Mouse (Mus musculus) granulocyte monocyte progenitor cell, adult 5-6 weeks (primary cell): ENCODE measurements around the gene Dock10. TPM values are rescaled to one million over a fixed set of nuclear protein-coding genes. Genes with fewer than 3 reads are reported as not detected.

Experiments
- ATAC-seq: replicated peaks from 2 replicates; pipeline ENCODE4 v1.8.0; 2016; ENCODE audit warnings: mild to moderate bottlenecking, moderate TSS enrichment, inconsistent platforms; ENCODE audit not compliant: poor library complexity, severe bottlenecking
- total RNA-seq, 2 experiments: library from RNA; stranded (forward) in 1 of 2; stranded (reverse) in 1 of 2; fragments of 200-712, 200-1000 nt in 1 of 2; fragments of >200 nt in 1 of 2; fragmentation: Nextera tagmentation in 1 of 2; gene quantifications; 2 replicates each; pipeline ENCODE4 v1.2.3; 2014 to 2017

Dock10 gene
- total RNA-seq, 2 experiments from 2014 or later = 117 to 149 TPM

DNA sequence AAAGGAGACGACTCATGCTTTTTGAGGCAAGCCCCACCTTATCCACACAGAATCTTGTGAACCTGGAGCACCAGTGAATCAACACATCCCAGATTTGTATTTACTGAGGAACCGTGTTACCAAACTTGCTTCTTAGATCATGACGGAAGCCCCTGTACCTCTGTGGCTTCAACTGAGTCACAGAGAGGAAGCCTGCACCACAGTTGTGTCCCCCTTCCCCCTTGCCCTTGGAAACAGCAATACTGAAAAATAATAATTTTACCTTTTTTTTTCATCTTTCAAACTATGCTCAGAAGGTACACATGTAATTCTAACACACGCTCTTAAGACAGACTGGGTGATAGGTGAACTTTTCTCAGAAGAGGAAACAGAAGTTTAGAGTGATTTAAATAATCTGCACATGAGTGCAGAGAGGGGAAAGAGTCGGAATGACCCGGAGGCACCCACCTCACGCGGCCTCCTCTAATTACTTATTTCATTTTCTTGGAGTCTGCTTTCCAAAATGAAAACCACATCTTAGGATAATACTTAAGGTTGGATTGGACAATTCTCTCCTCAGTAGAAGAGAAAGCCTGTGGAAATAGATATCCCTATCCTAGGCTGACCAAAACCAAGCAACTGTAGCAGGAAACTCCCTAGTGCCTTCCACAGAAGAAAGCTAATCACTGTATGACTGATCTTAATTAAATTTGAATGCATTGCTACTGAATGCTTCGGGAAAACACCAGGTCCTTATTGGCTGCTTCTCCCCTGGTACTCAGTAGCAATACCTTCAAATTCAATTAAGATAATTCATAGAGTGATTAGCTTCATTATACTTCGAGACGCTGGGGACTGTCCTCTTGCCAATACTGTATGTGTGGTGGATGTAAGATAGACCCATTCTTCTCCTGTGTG lies 96.6 kb downstream of the Dock10 start:
- 0 out of 2 replicates have a peak, but pooled peaks have one; percentile 4 for ATAC-seq

DNA sequence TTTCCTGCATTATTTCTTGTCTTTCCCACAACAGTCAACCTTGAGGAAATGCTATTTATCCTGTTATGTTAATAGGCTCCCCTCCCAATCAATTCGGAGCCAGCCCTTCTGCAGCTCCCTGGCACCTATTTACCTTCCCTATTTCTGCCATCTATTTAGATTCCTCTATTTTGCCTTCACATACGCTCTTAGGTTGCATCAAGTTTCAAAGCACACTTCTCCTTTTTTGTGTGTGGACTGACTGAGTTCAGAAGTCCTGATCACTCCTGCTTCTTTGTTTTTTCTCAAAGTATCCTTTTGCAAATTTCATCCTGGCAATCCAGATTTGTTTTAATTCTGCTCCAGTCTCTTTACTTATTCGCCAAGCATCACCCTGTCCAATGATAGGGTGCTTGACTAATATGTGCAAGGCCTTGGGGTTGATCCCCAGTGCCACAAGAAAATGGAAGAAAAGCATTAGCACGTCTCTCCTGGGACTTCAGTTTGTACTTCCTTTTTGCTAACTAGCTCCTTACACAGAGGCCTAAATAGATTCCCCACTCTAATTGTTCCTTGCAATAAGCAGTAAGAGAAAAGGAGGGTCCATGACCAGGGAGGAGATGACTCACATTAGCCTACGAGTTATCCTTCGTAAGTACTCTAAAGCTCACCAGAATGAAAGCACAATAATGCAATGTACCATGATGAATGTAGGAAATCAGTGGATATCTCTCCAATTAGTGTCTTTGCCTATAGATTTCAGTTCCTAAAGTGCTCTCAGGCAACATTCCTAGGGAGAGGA lies 98.7 kb downstream of the Dock10 start:
- peak; percentile 80 for ATAC-seq

DNA sequence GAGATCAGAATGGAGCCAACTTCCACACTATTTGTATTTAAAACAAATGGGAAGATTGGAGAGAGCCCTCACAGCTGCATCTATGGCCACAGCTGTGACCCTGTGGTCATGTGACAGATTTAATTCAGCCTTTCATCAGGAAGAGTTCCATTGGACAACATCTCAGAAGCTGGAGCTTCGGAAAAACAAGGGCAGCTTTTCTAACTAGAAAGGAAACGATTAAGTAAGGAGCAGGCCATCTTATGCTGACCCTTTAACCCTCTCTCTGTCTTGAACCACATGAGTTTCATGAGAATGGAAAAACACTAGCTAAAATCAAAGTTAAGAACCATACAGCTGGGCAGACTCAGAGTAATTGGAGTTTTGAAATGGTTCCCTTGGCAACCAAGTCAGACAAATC lies 101.9 kb downstream of the Dock10 start:
- no peak for ATAC-seq

DNA sequence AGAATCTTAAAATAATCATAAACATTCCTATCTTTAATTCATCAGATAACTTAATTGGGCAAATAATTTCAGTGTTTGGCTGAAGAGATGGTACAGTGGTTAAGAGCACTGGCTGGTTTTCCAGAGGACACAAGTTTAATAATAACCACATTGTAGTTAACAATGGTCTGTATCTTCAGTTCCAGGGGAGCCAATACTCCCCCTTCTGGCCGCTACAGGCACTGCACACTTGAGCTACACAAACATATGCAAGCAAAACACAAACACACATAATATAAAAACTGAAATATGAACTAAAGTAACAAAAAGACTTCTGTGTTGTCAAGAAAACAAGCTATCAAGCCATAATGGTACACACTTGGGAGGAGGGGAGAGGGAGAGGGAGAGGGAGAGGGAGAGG lies 102.5 kb downstream of the Dock10 start:
- no peak for ATAC-seq

DNA sequence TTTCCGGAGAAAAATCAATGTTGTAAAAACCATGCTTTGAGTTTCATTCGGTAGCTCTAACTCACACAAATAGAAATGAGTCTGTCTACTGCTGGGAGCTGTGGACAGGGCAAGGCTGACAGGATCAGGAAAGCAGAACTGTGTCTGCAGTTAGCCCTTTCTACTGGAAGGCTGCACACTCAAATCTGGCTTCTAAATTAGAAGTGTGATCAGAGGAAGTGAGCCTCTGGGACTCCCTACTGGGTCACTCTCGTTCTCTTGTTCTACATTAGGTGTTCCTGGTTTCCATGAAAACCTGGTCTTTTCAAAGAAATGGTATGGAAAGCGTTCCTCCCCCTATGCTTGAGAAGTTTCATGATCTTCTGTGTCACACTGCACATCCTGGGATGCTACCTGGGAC lies 103.1 kb downstream of the Dock10 start:
- ATAC-seq = peak; percentile 64

DNA sequence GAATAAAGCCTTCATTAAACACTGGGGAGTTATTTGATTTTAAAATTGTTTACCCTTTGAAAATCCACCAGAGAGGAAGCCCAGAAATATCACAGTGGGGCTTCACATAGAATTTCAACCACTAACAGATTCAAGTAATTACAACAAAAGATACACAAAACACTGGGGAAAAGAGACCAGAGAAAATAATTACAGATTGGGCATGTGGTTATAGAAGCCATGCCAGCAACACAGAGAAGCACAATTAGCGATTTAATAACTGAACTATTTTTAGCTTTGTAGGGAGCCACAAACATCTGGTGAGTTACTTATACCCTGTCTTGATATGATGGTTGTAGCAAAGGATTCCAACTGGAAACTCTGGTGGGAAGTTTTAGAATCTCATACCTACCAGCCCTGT lies 104.2 kb downstream of the Dock10 start:
- no peak for ATAC-seq

DNA sequence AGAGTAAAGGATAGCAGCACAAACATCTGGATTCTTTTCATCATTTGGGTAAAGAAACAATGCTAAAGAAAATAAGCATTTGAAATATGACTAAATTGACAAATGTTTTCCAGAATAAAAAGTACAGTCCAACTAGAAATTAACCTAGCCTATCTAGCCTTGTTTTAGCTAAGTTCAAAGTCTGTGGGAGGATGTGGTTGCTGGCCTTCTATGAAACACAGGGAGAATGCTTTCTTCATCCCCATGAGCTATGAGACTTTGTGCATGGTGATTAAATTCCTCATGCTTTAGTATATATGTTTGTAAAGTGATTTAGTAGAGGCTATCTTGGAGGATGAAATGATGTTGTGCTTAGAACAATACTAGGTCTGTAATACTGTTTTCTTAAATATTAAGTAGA lies 105.5 kb downstream of the Dock10 start:
- no peak for ATAC-seq

DNA sequence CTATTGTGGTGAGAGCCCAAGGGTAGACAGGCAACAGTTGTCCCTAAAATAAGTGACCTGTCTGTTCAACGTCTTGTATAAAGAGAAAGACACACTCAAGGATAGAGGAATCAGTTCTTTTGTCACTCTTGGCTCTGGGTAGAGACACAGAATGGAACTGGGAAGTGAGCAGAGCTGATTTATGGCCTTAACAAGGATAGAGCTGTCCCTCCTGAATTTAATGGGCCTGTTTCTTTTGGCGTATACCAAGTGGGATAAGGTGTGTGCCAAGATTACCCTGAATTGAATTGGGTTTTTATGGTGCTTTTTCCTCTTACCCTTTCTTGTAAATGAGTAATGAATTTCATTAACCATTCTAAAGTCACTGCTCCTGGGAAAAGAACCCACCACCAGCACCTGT lies 106.2 kb downstream of the Dock10 start:
- no peak for ATAC-seq

DNA sequence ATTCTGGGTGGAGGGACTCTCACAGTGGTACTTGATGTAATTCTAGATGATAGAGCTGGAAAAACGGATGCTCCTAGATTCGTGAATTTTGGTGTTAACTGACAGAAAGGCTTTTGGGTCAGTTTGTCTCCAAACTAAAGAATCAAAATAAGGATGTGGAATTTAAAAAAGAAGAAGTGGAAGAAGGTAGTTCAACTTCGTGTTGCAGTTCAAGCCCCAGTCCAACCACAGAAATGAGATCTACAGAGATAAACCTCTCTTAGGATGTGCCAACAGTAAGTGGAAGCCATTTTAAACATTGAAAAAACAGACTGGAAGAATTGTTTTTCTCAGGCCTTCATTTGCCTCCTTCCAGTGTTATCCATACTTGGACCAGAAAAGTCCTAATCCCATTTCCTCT lies 111.7 kb downstream of the Dock10 start:
- peak; percentile 93 for ATAC-seq

DNA sequence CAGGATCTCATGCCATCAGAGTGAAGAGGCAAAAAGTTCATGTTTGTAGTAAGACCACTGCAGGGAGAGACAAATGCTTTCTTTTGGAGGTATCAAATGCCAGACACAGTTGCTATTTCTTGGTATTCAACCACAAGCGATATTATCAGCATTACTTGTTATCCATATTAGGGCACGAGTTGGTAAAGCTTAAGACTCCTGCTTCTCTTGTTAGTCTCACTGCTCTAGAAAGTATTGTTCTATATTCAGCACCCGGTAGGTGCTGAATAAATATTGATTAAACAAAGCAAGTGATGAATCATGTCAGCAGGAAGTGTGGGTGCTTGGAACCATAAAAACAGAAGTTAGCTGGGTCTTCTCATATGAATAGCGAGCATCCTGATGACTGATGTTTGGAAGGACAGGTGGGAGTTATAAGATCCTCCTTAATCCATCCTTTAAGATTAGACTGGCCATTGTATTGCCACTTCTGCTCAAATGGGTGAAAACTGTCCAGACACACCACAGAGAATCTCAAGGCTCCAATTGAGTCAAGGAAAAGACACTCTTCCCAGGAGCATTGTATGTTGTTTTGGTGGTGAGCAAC lies 114.4 kb downstream of the Dock10 start:
- ATAC-seq = no peak

DNA sequence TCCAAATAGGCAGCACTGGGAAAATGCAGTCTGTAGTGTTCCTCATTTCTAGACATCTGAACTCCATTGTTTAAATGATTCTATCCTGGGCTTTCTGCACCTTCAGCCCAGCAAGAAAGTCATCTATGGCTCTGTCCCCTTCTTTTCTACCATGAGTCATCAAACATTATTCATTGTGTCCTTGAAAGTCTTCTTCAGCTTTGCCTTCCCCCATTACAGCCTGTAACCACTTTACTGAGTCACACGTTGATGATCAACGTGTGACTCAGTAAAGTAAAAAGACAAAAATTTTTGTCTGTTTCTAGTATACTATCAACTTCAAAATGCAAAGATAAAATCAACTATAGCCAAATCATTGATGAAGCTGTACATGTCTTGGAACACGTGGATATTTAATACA lies 116.5 kb downstream of the Dock10 start:
- no peak for ATAC-seq

DNA sequence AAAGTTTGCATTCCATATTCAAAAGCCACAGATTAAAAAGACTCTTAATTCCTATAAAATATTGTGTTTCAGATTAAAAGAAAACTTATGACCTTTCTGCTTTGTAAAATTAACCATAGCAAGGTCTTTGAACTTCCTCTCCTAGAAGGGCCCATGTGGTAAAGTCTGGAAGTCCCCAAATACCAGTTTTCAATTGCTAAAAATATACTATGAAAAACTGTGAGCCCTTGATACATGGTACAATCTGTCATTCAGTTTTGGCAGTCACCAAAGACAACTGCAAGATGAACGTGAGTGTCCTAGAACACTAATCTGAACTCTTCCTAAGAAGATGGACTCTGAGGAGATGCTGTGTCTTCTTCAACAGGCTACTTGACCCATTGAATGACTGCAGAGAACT lies 117.0 kb downstream of the Dock10 start:
- ATAC-seq = no peak

DNA sequence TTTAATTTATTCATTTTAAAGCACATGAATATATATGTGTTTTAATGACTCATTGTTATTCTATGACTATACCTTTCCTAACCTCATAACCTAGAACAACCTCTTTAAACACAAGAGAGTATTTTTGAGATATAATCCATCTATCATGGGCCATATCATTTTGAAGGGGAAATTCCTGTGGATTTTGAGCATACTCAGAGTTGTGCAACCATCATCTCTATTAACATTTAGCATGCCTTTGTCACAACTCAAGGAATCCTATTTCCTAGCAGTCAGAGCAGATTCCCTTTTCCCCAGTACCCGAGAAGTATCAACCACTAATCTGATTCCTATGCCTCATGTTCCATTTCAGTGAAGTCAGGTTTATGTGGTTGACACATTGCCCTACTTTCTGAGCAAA lies 118.8 kb downstream of the Dock10 start:
- ATAC-seq = no peak

DNA sequence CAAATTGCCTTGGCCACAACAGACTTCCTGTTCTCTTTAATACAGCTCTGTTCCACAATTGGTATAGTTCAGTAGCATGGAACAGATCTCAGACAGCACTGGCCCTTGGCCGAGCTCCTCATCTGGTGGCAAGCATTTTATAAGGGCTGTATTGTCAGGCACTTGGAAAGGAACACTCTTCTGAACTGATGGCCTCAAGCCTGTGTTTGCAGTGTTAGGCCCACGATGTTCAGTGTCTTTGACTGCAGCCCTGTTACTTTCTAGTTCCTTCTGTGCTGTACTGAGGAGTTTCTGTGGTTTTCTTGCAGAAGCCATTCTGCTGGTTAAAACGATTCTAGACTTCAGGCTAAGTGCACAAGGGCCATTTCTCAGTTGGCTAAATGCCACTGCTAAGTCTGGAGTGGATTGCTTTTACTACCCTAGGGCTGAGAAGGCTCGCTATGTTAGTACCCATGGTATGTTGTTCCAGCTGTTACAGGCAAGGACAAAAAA lies 121.1 kb downstream of the Dock10 start:
- peak; percentile 60 for ATAC-seq

DNA sequence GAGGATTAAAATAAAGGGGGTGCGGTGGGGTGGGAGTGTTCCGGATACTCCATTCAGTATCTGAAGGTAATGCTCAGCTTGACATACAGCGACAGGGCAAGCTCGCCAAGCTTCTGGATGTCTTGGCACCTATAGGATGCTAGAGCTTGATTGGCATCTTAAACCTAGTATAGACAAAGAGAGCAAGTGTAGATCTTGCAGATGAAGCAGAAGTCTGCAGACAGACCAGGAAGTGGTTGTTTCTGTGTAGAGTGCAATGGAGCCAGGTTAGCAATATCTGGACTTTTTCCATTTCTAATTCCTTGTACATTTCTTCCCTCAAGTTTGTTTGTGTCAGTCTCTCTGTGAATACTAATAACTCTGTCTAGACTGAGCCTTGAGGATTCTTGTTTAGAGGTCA lies 122.5 kb downstream of the Dock10 start:
- peak; percentile 11 for ATAC-seq

DNA sequence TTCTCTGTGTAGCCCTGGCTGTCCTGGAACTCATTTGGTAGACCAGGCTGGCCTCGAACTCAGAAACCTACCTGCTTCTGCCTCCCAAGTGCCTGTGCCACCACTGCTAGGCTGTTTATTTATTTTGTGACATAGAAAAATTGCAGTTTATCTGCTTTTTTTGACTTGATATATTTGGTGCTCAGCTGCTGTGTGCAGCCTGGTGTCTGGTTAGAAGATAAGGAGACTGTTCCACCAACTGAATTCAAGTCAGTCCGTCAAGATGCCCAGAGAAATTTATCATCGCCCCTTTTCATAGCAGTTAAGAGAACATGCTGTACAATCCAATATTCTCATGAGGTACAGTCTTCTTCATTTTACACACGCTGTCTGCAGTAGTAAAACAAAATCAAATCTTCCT lies 124.8 kb downstream of the Dock10 start:
- no peak for ATAC-seq

DNA sequence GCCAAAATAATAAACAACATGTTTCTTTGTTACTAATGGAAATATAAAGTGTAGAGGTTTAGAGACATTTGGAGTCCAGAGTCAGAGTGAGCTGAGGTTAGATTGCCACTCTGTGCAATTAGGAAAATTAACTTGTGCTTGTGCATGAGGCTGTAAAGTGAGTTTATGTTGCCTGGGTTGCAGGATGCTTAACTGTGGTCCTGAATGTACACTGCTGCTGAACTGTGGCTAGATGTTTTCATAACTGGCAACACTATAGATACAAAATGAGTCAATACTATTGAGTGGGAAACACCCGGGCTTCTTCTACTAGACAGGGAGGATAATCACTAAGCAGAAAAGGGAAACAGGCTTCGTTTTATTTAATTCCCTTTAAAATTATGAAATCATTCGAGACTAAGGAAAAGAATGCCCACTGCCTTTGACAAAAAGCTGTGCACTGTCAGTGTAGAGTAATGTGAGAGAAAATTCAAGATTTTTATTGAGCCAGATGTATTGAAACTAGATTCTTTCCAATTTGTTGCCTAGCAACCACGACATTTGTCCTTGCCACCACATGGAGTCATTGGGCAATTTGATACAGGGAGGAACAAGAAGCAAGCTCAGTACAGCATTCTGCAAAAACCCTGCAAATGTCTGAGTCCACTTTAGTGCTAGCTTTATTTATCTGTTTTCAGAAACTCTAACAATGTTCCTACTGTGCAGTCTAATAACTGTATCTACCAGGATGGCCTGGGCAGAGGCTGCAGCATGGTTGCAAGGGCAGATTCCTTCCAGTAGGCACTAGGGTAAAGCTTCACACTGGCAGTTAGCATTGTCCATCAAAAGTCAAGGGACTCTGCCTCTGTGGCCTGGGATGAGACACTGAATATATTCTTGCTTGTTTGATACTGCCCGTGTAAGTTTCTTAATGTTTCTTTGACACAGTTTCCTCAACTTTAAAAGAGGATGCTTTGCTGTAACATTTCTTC lies 127.9 kb downstream of the Dock10 start:
- peak; percentile 58 for ATAC-seq

DNA sequence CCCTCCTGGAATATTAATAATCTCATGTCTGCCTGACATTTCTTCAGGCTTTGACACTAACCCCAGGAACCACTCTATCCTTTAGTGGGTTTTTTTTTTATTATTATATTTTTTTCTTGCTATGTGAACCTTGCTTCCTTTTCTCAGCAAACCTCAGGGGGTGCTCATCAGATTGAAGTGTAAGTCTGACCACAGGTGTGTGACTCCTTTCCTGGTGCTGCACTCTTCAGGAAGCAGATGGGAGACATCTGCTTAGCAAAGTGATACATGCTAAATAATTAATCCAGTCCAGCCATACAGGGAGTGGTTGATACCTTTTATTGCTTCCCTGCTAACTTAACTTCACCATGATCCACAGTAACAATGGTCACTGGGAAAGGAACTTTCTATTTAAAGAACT lies 130.3 kb downstream of the Dock10 start:
- peak; percentile 31; the same call in 1 of the 2 replicates for ATAC-seq

DNA sequence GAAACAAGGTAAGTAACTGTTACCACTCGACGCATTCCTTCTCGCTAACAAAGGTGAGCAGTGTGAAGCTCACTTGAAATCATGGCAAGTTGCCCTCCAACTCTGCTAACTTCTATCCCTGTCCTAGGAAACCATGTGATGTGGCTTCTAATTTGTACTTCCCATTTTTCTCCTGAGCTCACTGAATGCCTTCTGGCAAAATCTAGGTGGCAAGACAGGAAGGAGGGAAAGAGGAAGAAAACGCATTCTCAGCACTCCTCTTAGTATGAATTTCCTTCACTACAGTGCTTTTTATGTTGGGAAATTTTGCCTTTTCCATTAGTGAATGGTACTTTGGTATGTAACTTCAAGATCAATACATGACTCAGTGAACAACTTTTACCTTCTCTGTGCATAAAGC lies 131.5 kb downstream of the Dock10 start:
- peak; percentile 70 for ATAC-seq

DNA sequence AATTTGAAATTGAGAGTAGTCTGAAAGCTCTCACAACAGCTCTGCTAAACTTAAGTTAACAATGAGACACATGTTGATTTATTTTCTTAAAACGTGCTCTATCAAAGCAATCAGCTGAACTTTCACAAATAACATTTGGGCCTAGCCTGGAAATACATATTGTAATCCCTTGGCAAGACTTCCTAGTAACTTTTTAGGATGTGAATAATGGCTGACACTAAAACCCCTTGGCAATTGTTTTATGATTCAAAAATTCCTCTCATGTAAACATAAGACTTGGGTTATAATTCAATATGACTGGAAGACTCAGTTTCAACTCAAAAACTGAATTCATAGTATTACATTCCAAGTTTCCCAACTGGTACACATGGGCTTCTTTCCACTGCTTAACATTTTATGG lies 133.0 kb downstream of the Dock10 start:
- ATAC-seq = no peak
